Mouse (Mus musculus) spleen, postnatal 4 days (tissue): Measurements from ENCODE around the gene Zbtb22.

Experiments
- DNase-seq, 2 experiments: peaks; one replicate each; pipeline ENCODE4 v3.0.0; 2022; ENCODE audit warnings: low spot score in 2 of 2

The Zbtb22 gene

GRCm38 (mm10) chr17:33965082-33965845, 49.6 kb downstream of the Zbtb22 start:
- DNase-seq: no peak

- no peak for DNase-seq
These were observed 50.3 kb downstream of the Zbtb22 start for GRCm38 (mm10) chr17:33965846-33966550.

DNA sequence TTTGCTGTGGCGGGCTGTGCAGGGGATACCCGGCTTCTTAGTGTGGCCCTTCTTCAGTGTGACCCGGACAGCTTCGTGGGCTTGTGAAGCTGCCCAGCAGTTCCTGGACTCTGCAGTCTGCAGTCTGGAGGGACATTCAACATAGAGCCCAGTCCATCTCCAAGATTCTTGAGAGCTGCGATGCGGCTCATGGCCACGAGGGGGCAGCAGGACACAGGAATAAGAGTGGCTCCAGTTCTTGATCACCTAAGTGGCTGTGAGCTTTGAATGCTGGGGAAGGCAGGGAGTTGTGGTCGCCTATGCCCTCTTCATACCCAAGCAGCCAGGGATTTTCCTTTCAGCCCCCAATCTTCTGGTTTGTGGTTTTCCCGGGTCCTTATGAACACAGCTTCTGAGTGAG, 52.8 kb downstream of the Zbtb22 start:
- DNase-seq: peak; percentile 77 to 89
